Mouse (Mus musculus) liver, embryonic 15.5 days (tissue): ENCODE data around the gene 4922502D21Rik. TPM values are rescaled to one million over a fixed set of nuclear protein-coding genes. Genes with fewer than 3 reads are reported as not detected.

Experiments
- polyA plus RNA-seq: library from polyadenylated mRNA; unstranded; fragments of >200 nt; fragmentation: Nextera tagmentation; extraction: Ambion mirVana; gene quantifications from 2 replicates; pipeline ENCODE4 v1.2.1, GENCODE M21; 2015

Gene 4922502D21Rik
- polyA plus RNA-seq, 1 experiment from 2014 or later, result not detected

Other genes starting within 250 kb of the 4922502D21Rik start
- gene Clec2e, start 230.9 kb downstream of the 4922502D21Rik start, polyA plus RNA-seq, result not detected in 2 replicates
- gene Clec2d, start 151.2 kb downstream of the 4922502D21Rik start, polyA plus RNA-seq, result 0.58 and 0.59 TPM in 2 replicates
- 0.93 and 1.2 TPM in 2 replicates for gene Cd69, start 56.4 kb downstream of the 4922502D21Rik start, polyA plus RNA-seq
- 13.6 and 14.5 TPM in 2 replicates for gene Clec12a, start 10.9 kb upstream of the 4922502D21Rik start, polyA plus RNA-seq
- 0.06 and 0.08 TPM in 2 replicates for gene Clec12b, start 54.1 kb upstream of the 4922502D21Rik start, polyA plus RNA-seq
- 23.6 and 27.2 TPM in 2 replicates for gene Clec1b, start 65.5 kb upstream of the 4922502D21Rik start, polyA plus RNA-seq
- gene Clec9a, start 77.1 kb upstream of the 4922502D21Rik start, polyA plus RNA-seq, result 0.22 and 0.25 TPM in 2 replicates
- 0.40 and 0.41 TPM in 2 replicates for gene Clec1a, start 120.2 kb upstream of the 4922502D21Rik start, polyA plus RNA-seq
- gene Olr1, start 175.4 kb upstream of the 4922502D21Rik start, polyA plus RNA-seq, result 1.2 and 1.3 TPM in 2 replicates
- gene Tmem52b, start 180.8 kb upstream of the 4922502D21Rik start, polyA plus RNA-seq, result 0.02 TPM in 1 of 2 replicates, not detected in the other
- 26.3 and 27.7 TPM in 2 replicates for gene Gabarapl1, start 201.4 kb upstream of the 4922502D21Rik start, polyA plus RNA-seq
- gene Klre1, start 246.1 kb upstream of the 4922502D21Rik start, polyA plus RNA-seq, result 0.07 TPM in 1 of 2 replicates, not detected in the other